Mouse (Mus musculus) kidney, embryonic 14.5 days (tissue): Measurements from ENCODE around the gene Tnks2. TPM values are rescaled to one million over a fixed set of nuclear protein-coding genes. Genes with fewer than 3 reads are reported as not detected.
"Not testable (repeated sequence)": the region's sequence is repeated elsewhere in the genome, so short reads cannot be mapped to it uniquely, and the experiment has no call there.

ENCODE experiments used
- ATAC-seq: fragments of 200-750 bp; cut with Nextera tagmentation; 2 replicates; pipeline ENCODE4 v1.8.0; 2017; ENCODE audit warnings: moderate number of reproducible peaks, mild to moderate bottlenecking, moderate TSS enrichment, moderate library complexity; ENCODE audit not compliant: low FRiP score, low TSS enrichment
- H3K27ac ChIP-seq: fragments of 300-500 bp; sonication (generic); 2 replicates; pipeline ENCODE4 v1.5.1; 2014; ENCODE audit warnings: low read depth, mild to moderate bottlenecking, low read length, moderate library complexity, mixed read lengths
- H3K27me3 ChIP-seq: fragments of 300-500 bp; sonication (generic); 2 replicates; pipeline ENCODE4 v1.6.1; 2014; ENCODE audit warnings: mild to moderate bottlenecking, low read length; ENCODE audit not compliant: control insufficient read depth, insufficient read depth
- H3K36me3 ChIP-seq: fragments of 300-500 bp; sonication (generic); 2 replicates; pipeline ENCODE4 v1.6.1; 2014; ENCODE audit warnings: low read length, mixed read lengths; ENCODE audit not compliant: control insufficient read depth, insufficient read depth
- H3K4me1 ChIP-seq: fragments of 300-500 bp; sonication (generic); 2 replicates; pipeline ENCODE4 v1.6.1; 2014; ENCODE audit warnings: low read length, mixed read lengths; ENCODE audit not compliant: control insufficient read depth, insufficient read depth
- H3K4me2 ChIP-seq: fragments of 300-500 bp; sonication (generic); replicated peaks from 2 replicates; pipeline ENCODE4 v1.6.1; 2014; ENCODE audit warnings: low read depth, mild to moderate bottlenecking, low read length
- H3K4me3 ChIP-seq: fragments of 300-500 bp; sonication (generic); 2 replicates; pipeline ENCODE4 v1.5.1; 2014; ENCODE audit warnings: mild to moderate bottlenecking, low read length
- H3K9ac ChIP-seq: fragments of 300-500 bp; sonication (generic); 2 replicates; pipeline ENCODE4 v1.6.1; 2014; ENCODE audit warnings: low read depth, mild to moderate bottlenecking, low read length, moderate library complexity
- H3K9me3 ChIP-seq: fragments of 300-500 bp; sonication (generic); 2 replicates; pipeline ENCODE4 v1.6.1; 2016; ENCODE audit warnings: low read length; ENCODE audit not compliant: control insufficient read depth
- WGBS: fragments of 180-500 bp; shearing (Covaris S2); extraction: QIAGEN DNeasy Blood & Tissue Kit; methylation state at CpG from one replicate; pipeline ENCODE4 v1.1.7; 2014; 5-methylcytosine and 5-hydroxymethylcytosine counted together
- polyA plus RNA-seq: library from polyadenylated mRNA; unstranded; fragments of >200 nt; fragmentation: Nextera tagmentation; extraction: Ambion mirVana; gene quantifications from 2 replicates; pipeline ENCODE4 v1.2.1, GENCODE M21; 2014

The Tnks2 gene
- polyA plus RNA-seq, 1 experiment from 2014 or later = 93.9 TPM

DNA sequence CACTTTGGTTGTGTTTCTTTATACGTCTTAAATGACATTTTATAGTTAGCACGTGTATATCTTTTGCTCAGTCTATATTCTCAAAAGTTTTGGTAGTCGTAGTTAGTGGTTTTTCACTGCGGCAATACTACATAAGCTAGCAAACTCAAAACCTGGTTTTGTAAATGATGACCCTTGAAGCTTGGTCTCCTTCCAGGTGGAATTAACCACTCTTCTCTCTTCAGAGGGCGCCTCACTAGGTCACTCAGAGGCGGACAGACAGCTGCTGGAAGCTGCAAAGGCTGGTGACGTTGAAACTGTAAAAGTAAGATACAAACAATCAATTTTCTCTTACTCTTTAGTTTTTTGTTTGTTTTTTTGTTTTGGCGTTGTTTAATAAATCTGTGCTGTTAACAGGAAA lies 33.4 kb downstream of the Tnks2 start:
- H3K9ac ChIP-seq = no peak overlapping the region
- WGBS = 92% methylated on average over 8 of the region's 8 CpGs
- H3K4me1 ChIP-seq = no peaks in the 10 kb centered on the region
- no peaks in the 10 kb centered on the region for H3K9me3 ChIP-seq
- H3K27ac ChIP-seq = no peak overlapping the region
- H3K36me3 ChIP-seq = peaks cover 86% of the 10 kb centered on the region
- ATAC-seq = no peak
- H3K4me2 ChIP-seq = no peak overlapping the region
- H3K4me3 ChIP-seq = no peak overlapping the region
- no peaks in the 10 kb centered on the region for H3K27me3 ChIP-seq

DNA sequence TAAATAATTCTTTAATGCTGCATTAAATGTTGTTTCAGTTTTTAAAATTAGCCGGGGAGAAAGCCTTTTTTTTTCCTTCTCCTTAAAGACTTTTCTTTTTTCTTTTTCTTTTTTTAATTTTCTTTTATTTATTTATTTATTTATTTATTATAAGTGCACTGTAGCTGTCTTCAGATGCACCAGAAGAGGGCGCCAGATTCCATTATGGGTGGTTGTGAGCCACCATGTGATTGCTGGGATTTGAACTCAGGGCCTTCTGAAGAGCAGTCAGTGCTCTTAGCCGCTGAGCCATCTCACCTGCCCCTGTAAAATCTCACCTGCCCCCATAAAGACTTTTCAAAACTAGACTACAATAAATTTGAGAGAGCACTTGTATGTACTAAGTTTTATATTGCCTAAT lies 34.6 kb downstream of the Tnks2 start:
- H3K4me2 ChIP-seq, H3K9ac ChIP-seq, H3K27ac ChIP-seq, ATAC-seq, H3K27me3 ChIP-seq, H3K9me3 ChIP-seq, H3K4me3 ChIP-seq, H3K4me1 ChIP-seq: not testable (repeated sequence)
- H3K36me3 ChIP-seq = peaks cover 85% of the 10 kb centered on the region
- WGBS = 84% methylated on average over 3 of the region's 3 CpGs

DNA sequence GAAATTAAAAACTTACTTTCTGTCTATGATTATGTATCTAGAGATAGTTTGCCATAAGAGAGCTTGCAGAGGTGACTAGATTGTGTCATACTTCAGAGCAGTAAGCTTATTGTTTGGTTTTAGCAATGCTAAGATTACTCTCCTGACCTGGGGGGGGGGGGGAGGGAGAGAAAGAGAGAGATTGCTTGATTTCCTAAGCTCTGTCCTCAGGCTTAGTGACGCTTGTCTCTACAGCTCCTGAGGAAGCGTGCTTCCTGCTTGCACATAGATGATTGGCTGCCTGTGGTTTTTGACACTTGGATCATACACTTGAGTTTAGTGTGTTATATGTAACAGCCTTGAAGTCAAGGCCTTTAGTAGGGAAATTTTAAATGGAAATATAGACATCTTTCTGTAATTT lies 40.6 kb downstream of the Tnks2 start:
- Histone ChIP-seq H3K27me3 (no peaks in the 10 kb centered on the region), H3K4me3 (no peak overlapping the region), H3K9ac (no peak overlapping the region), H3K27ac (no peak overlapping the region), H3K36me3 (peaks cover 89% of the 10 kb centered on the region), H3K9me3 (no peaks in the 10 kb centered on the region), H3K4me2 (no peak overlapping the region), H3K4me1 (no peaks in the 10 kb centered on the region)
- WGBS = 94% methylated on average over 2 of the region's 2 CpGs
- ATAC-seq = no peak

DNA sequence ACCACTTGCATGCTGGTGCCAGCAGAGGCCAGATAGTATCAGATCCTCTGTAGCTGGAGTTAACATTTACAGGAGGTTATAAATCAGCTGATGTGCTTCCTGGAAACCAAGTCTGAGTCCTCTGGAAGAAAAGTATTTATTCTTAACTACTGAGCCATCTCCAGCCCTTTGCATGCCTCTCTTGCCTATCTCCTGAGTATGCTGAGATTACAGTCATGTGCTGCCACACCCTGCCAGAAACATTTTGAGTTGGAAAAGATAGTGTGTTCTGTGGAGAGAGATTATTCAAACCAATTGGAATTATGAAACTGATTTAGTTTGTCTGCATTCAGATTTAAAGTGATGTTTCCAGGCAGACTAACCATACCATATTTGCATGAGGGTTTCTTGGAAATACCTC lies 43.3 kb downstream of the Tnks2 start:
- H3K9ac ChIP-seq = no peak overlapping the region
- H3K4me3 ChIP-seq = no peak overlapping the region
- peaks cover 94% of the 10 kb centered on the region for H3K36me3 ChIP-seq
- no peaks in the 10 kb centered on the region for H3K27me3 ChIP-seq
- H3K27ac ChIP-seq = no peak overlapping the region
- no peak for ATAC-seq
- H3K4me2 ChIP-seq = no peak overlapping the region
- H3K4me1 ChIP-seq = no peaks in the 10 kb centered on the region
- H3K9me3 ChIP-seq = no peaks in the 10 kb centered on the region

DNA sequence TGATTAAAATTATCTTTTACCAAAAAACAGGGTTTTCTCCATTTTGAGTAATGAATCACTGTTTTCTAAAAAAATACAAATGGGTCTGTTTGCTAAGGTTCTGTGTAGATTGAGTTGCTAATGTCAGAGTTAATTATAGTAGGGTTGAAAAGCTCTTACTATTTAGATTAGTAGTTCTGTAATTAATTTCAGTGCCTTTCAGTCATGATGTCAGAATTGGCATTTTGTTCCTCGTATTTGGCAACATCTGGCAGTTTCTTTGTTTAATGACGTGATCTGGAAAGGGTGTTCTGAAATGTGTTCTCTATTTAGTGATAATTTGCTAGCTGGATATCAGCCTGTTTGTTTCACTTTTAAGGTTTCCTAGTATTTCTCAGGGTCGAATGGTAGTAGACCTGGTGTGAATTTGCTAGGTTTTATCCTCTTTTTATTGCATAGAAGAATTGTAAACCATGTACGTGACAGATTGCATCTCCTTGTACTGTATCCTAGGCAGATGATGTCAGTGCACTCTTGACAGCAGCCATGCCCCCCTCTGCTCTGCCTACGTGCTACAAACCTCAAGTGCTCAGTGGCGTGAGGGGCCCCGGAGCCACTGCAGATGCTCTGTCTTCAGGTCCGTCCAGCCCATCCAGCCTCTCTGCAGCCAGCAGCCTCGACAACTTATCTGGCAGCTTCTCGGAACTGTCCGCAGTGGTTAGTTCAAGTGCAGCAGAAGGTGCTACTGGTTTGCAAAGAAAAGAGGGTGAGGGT lies 44.9 kb downstream of the Tnks2 start:
- WGBS = 89% methylated on average over 11 of the region's 11 CpGs
- Histone ChIP-seq H3K9me3 (no peaks in the 10 kb centered on the region), H3K36me3 (peaks cover 94% of the 10 kb centered on the region), H3K4me1 (no peaks in the 10 kb centered on the region), H3K4me3 (no peak overlapping the region), H3K4me2 (no peak overlapping the region), H3K27me3 (no peaks in the 10 kb centered on the region), H3K27ac (no peak overlapping the region), H3K9ac (no peak overlapping the region)
- ATAC-seq = no peak

DNA sequence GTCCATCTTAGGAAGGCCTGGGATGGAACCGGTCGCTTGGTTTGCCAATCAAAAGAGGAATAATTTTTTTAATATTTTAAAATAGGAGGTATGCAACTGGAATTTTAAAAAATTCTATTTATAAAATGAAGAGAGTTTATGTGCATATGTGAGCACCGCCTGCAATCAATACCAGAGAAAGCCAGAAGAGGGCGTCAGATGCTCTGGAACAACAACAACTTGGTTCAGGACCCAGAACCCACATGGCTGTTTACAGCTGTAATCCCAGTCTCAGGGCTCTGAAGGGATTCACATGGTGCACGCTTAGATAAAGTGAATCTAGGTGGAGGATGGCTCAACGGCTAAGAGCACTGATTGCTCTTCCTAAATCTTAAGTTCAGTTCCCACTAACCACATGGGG lies 49.1 kb downstream of the Tnks2 start:
- no peak overlapping the region for H3K9ac ChIP-seq
- no peak for ATAC-seq
- no peak overlapping the region for H3K27ac ChIP-seq
- no peaks in the 10 kb centered on the region for H3K4me1 ChIP-seq
- no peak overlapping the region for H3K4me2 ChIP-seq
- no peaks in the 10 kb centered on the region for H3K27me3 ChIP-seq
- WGBS = 82% methylated on average over 6 of the region's 6 CpGs
- peaks cover 96% of the 10 kb centered on the region for H3K36me3 ChIP-seq
- no peak overlapping the region for H3K4me3 ChIP-seq
- no peaks in the 10 kb centered on the region for H3K9me3 ChIP-seq

DNA sequence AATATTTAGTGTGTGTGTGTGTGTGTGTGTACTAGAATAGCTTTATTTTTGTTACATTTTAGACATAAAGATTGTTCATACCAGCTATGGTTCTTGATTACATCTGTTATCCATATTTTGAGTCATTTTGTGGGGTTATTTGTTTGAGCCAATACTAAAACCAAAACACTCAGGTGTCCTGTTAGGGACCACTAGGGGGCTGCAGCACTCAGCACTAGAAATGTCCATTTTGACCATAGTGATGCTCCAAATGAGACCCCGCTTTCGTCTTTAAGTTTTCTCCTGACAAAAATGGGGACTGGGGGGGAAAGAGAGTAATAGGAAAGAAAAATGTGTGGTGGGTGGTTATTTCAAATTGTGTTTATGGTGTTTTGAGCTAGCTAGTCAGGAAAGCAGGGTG lies 52.3 kb downstream of the Tnks2 start:
- H3K27me3 ChIP-seq = no peaks in the 10 kb centered on the region
- no peak for ATAC-seq
- H3K4me1 ChIP-seq = no peaks in the 10 kb centered on the region
- no peak overlapping the region for H3K4me3 ChIP-seq
- no peak overlapping the region for H3K9ac ChIP-seq
- H3K9me3 ChIP-seq = no peaks in the 10 kb centered on the region
- WGBS = 79% methylated on average over 2 of the region's 2 CpGs
- H3K27ac ChIP-seq = no peak overlapping the region
- H3K36me3 ChIP-seq = peaks cover 96% of the 10 kb centered on the region
- no peak overlapping the region for H3K4me2 ChIP-seq

DNA sequence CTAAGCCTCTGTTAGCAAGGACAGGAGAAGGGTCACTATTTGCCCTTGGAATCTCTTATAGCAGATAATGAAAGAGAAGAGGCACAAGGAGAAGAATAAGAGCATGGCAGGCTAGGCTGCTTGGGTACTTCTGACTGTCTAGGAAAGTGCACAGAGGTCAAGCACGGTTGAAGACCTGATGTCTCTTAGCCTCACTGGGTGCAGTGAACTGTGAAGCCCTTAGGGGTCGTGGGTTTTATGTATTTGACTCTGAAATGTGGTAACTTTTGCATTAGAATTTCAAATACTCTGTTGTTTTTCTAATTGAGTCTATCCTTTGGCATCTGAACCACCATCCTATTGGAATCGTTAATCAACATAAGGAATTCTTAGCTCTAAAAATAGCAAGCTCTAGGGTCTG lies 53.7 kb downstream of the Tnks2 start:
- Histone ChIP-seq H3K9me3 (no peaks in the 10 kb centered on the region), H3K4me3 (no peak overlapping the region), H3K27ac (no peak overlapping the region), H3K27me3 (no peaks in the 10 kb centered on the region), H3K4me2 (no peak overlapping the region), H3K9ac (no peak overlapping the region), H3K36me3 (peaks cover 95% of the 10 kb centered on the region), H3K4me1 (no peaks in the 10 kb centered on the region)
- ATAC-seq = no peak
- WGBS = 69% methylated on average over 3 of the region's 3 CpGs

DNA sequence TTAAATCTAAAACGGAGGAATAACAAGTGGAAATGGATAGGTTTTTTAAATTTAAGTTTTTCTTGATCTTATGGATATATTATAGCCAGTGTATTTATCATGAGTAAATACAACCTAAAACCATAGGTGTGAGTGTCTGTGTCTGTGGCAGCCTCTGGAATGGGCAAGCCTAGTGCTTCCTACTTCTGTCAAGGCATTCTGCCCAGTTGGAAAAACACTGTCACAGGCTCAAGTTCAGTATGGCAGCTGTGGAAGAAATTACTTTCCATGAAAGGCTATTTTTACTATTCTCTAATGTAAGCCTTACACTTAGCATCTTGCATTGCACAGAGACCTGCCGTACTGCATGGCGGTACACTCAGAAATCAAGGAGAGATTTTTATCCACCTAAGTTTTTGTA lies 57.7 kb downstream of the Tnks2 start:
- H3K27me3 ChIP-seq = no peaks in the 10 kb centered on the region
- no peak overlapping the region for H3K4me2 ChIP-seq
- no peak overlapping the region for H3K27ac ChIP-seq
- H3K4me1 ChIP-seq = peaks cover under 1% of the 10 kb centered on the region; the same call in 1 of the 2 replicates
- no peak overlapping the region for H3K9ac ChIP-seq
- H3K4me3 ChIP-seq = no peak overlapping the region
- no peak for ATAC-seq
- H3K36me3 ChIP-seq = peaks cover 72% of the 10 kb centered on the region
- 95% methylated on average over 3 of the region's 3 CpGs for WGBS
- no peaks in the 10 kb centered on the region for H3K9me3 ChIP-seq
